Mouse (Mus musculus) inflammation-experienced regulatory T-cells (primary cell): ENCODE results near the gene Ceacam20. TPM values are rescaled to one million over a fixed set of nuclear protein-coding genes. Genes with fewer than 3 reads are reported as not detected.

ENCODE experiments used
- polyA plus RNA-seq, 2 experiments: library from polyadenylated mRNA; unstranded; fragments of 100-300 nt; shearing (Covaris generic); gene quantifications; one replicate each; pipeline ENCODE4 v1.2.1; 2017

The Ceacam20 gene
- 1 to 10 TPM in 1 of 2 experiments, under 1 TPM in 1; 0.49 to 1.5 TPM for polyA plus RNA-seq

GRCm38 (mm10) chr7:19964985-19965579, at the start of gene Ceacam20:
Ceacam20 (plus strand) TSS chr7:19965412.

DNA sequence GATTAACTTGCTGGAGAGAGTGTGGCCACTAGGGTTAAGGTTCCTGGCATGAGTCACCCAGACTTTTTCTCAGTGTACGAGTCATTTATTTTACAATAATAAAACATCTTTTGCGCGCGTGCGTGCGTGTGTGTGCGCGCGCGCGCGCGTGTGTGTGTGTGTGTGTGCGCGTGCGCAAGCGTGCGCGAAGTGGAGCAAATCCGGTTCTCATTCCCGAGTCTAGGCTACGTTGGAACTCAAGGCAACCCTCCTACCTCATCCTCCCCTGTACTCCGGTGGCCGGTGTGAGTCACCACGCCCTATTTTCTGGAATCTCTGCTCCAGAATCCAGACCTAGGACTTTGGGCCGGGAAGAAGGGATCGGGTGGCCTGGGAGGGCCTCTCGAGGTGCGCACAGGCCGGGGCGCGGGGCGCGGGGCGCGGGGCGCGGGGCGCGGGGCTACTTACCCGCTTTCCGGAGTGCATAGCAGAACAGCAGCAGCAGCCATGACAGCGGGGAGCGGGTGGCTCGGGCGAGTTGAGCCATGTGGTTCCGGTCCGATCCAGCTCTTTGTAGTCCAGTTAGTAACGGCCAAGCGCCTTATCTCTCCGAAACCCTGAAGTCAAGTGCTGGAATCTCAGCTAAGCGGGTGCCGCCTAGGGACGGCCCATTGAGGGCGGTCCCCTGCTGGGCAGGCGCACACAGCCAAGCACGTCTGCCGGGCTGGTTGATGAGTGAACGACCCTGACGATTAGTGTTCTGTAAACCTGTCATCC, 44.5 kb upstream of the Ceacam20 start, which contains the start of gene Pvr:
Gene Pvr (minus strand): TSS at position 655 of the 756 bp plus-strand sequence.

DNA sequence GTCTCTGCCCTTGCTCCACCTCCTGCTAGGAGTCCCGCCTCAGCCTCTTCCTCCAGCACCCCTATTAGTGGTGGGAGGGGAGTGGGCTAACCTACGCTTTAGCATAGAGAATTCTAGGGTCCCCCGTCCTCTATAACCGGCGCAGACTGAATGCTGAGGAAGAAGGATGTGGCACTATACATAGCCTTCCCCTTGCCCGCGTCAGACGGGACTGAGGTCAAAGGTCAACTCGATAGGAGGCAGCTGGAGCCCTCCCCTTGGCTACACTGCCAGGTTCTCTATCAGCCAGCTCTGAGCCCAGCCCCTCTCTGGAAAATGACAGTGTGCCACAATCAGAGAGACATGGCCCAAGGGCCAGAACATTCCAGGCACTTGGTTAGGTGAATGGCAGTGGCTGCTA, 14.6 kb upstream of the Ceacam20 start, which contains the start of gene Igsf23:
Gene Igsf23 (minus strand): TSS at position 168 of the 400 bp plus-strand sequence.

DNA sequence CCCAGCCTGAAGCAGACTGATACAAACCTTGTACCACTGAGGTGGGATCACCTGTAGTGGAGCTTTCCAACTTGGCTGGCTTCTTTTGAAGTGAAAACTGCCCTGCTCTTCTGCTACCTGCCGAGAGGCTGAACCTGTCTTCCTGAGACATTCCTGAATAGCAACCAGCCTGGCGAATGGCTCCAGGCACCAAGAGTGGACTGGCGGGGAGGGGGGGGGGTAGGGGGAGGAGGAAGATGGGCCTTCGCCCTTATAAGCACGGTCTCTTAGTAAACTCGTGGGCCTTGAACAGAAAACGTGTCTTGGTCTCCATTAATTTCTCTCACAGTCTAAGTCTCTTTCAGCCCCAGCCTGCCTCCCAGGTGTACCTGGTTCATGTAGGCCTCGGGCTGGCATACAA, 26.0 kb downstream of the Ceacam20 start, which contains the start of gene Nlrp9b:
Gene Nlrp9b (plus strand): TSS at position 301 of the 400 bp plus-strand sequence.

Other genes with a start within 250 kb of the Ceacam20 start
- 10 to 100 TPM; 74.3 to 77.1 TPM for gene Tomm40, start 250.0 kb upstream of the Ceacam20 start, polyA plus RNA-seq
- under 1 TPM; 0.10 to 0.84 TPM for gene Nectin2, start 214.9 kb upstream of the Ceacam20 start, polyA plus RNA-seq
- gene Bcam, start 194.4 kb upstream of the Ceacam20 start, polyA plus RNA-seq = 10 to 100 TPM in 1 of 2 experiments, 1 to 10 TPM in 1; 2.3 to 15.9 TPM
- 1 to 10 TPM in 1 of 2 experiments, under 1 TPM in 1; 0.25 to 1.3 TPM for gene Cblc, start 168.6 kb upstream of the Ceacam20 start, polyA plus RNA-seq
- 100 to 1,000 TPM in 1 of 2 experiments, 10 to 100 TPM in 1; 88.9 to 130 TPM for gene Bcl3, start 142.6 kb upstream of the Ceacam20 start, polyA plus RNA-seq
- not detected for gene Gm19345, start 113.4 kb upstream of the Ceacam20 start, polyA plus RNA-seq
- under 1 TPM in 1 of 2 experiments, not detected in 1; 0.10 TPM for gene Ceacam16, start 104.1 kb upstream of the Ceacam20 start, polyA plus RNA-seq
- gene Ceacam19, start 77.4 kb upstream of the Ceacam20 start, polyA plus RNA-seq = under 1 TPM in 1 of 2 experiments, not detected in 1; 0.06 TPM
- gene Pvr, start 44.3 kb upstream of the Ceacam20 start, polyA plus RNA-seq = 10 to 100 TPM; 27.5 to 32.5 TPM
- 10 to 100 TPM in 1 of 2 experiments, 1 to 10 TPM in 1; 8.9 to 26.5 TPM for gene Igsf23, start 14.7 kb upstream of the Ceacam20 start, polyA plus RNA-seq
- under 1 TPM; 0.16 to 0.34 TPM for gene Nlrp9b, start 26.1 kb downstream of the Ceacam20 start, polyA plus RNA-seq
- gene Vmn1r91, start 134.3 kb downstream of the Ceacam20 start, polyA plus RNA-seq = 1 to 10 TPM in 1 of 2 experiments, under 1 TPM in 1; 0.16 to 2.1 TPM
- not detected for gene Gm16442, start 157.2 kb downstream of the Ceacam20 start, polyA plus RNA-seq
- gene Vmn1r93, start 173.7 kb downstream of the Ceacam20 start, polyA plus RNA-seq = not detected
- not detected for gene Vmn1r94, start 203.0 kb downstream of the Ceacam20 start, polyA plus RNA-seq
- not detected for gene Vmn1r95, start 228.3 kb downstream of the Ceacam20 start, polyA plus RNA-seq
- gene Gm6164, start 240.2 kb downstream of the Ceacam20 start, polyA plus RNA-seq = under 1 TPM in 1 of 2 experiments, not detected in 1; 0.18 TPM